In the genomic region with DNA sequence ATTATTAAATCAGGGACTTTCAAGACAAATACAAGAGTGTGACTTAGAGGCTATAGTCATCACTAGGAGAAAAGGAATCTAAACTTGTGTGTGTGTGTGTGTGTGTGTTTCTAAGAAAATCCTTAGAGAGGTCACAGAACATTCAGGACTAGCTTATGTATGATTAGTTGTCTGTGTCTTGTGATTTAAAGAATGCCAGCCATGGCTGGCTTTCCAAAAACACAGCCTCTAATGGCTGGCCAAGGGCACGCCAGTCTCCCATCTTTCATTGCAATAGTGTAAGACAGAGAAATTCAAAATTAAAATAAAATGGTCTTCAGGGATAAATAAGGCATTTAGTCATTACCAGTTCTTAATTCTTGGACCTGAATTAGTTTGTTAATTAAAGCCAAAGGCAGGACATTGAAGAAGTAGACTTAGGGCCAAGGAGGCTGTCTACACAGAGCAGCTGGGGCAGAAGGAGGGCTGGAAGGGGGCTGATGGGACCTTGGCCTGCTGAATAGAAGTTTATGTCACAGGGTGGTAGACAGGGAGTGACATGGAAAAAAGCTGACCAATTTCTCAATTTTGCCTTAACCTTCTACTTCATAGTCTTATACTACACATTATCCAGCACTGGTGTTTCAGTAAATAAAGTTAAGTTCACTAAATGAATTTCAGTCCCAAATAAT, we compare ENCODE assay signal across 27 mouse cellular contexts.
DNase-seq lines count a peak whose midpoint lies in the region; ATAC-seq and TF ChIP-seq lines count a peak whose summit lies in the region.
"Had no signal": no experiment of that assay in that cellular context is flagged by ENCODE, and none has a peak within 500 bp of the region (broad histone marks: within the 10 kb centered on the region; RNA-seq: fewer than 3 reads in every experiment).

No protein-coding gene starts in this region.

- H3K9ac ChIP-seq in intestine, embryonic 14.5 days (ENCODE audit: low read length): no peak overlapping the region
- no peak overlapping the region for H3K9ac ChIP-seq in intestine, postnatal 0 days (ENCODE audit: low read depth, low read length)
- no peak overlapping the region for H3K9ac ChIP-seq in lung, postnatal 0 days (replicated peaks; ENCODE audit: low read depth)
- no peak overlapping the region for H3K9ac ChIP-seq in stomach, embryonic 15.5 days
- H3K9ac ChIP-seq: embryonic facial prominence, embryonic 13.5 days; forebrain, embryonic 12.5 days; forebrain, embryonic 15.5 days; hindbrain, embryonic 12.5 days; hindbrain, embryonic 15.5 days had no signal

- H3K27ac ChIP-seq in intestine, embryonic 14.5 days (ENCODE audit: low read depth): peak overlapping the region; percentile 63
- no peak overlapping the region for H3K27ac ChIP-seq in intestine, postnatal 0 days (ENCODE audit: low read depth, low read length)
- H3K27ac ChIP-seq in lung, postnatal 0 days (ENCODE audit: low read length): no peak overlapping the region
- H3K27ac ChIP-seq in stomach, embryonic 15.5 days: peak overlapping the region; percentile 57; the same call in 1 of the 2 replicates
- H3K27ac ChIP-seq: embryonic facial prominence, embryonic 10.5 days; embryonic facial prominence, embryonic 13.5 days; forebrain, embryonic 12.5 days; forebrain, embryonic 15.5 days; heart, adult 2 months; hindbrain, embryonic 12.5 days; hindbrain, embryonic 15.5 days had no signal

- DNase-seq in intestine, embryonic 14.5 days (ENCODE audit: low spot score): no peak
- DNase-seq in lung, postnatal 0 days (ENCODE audit: low spot score): peak; percentile 52
- no peak for DNase-seq in lung, postnatal 25 days (ENCODE audit: low spot score)
- no peak for DNase-seq in cerebellum, adult 8-10 months
- DNase-seq: adrenal gland, postnatal 10 days; B cell, adult 2 months; cerebellum, adult 11 months; cerebellum, adult 2 months; cerebellum, postnatal 10 days; cerebellum, postnatal 36 days; embryo, embryonic 11 days; gastrocnemius, postnatal 25 days had no signal

- 0 out of 2 replicates have a peak, but pooled peaks have one; percentile 6 for TF ChIP-seq EP300 in lung, postnatal 0 days (IDR thresholded peaks at IDR 0.05)

- TF ChIP-seq CTCF in intestine, postnatal 0 days (IDR thresholded peaks at IDR 0.05; ENCODE audit: low read depth): no peak
- TF ChIP-seq CTCF in lung, postnatal 0 days (IDR thresholded peaks at IDR 0.05): no peak

- no peaks in the 10 kb centered on the region for H3K36me3 ChIP-seq in intestine, embryonic 14.5 days (ENCODE audit: control insufficient read depth, insufficient read depth, low read length)
- no peaks in the 10 kb centered on the region for H3K36me3 ChIP-seq in intestine, postnatal 0 days (ENCODE audit: control insufficient read depth, insufficient read depth)
- no peaks in the 10 kb centered on the region for H3K36me3 ChIP-seq in lung, postnatal 0 days (ENCODE audit: insufficient read depth, low read length)
- H3K36me3 ChIP-seq in stomach, embryonic 15.5 days: no peaks in the 10 kb centered on the region
- H3K36me3 ChIP-seq: embryonic facial prominence, embryonic 10.5 days; embryonic facial prominence, embryonic 13.5 days; forebrain, embryonic 12.5 days; forebrain, embryonic 15.5 days; G1E; hindbrain, embryonic 12.5 days; hindbrain, embryonic 15.5 days had no signal

- H3K27me3 ChIP-seq in intestine, embryonic 14.5 days (replicated peaks; ENCODE audit: control insufficient read depth, insufficient read depth, low read length): no peaks in the 10 kb centered on the region
- H3K27me3 ChIP-seq in intestine, postnatal 0 days (replicated peaks; ENCODE audit: control insufficient read depth, insufficient read depth, low read length): no peaks in the 10 kb centered on the region
- H3K27me3 ChIP-seq in lung, postnatal 0 days (replicated peaks; ENCODE audit: insufficient read depth, low read length): no peaks in the 10 kb centered on the region
- no peaks in the 10 kb centered on the region for H3K27me3 ChIP-seq in stomach, embryonic 15.5 days (replicated peaks)
- H3K27me3 ChIP-seq: CH12.LX; forebrain, embryonic 15.5 days; hindbrain, embryonic 12.5 days; hindbrain, embryonic 15.5 days had no signal

- WGBS in intestine, embryonic 14.5 days: 43% methylated on average over 1 of the region's 1 CpGs
- WGBS in intestine, postnatal 0 days: 85% methylated on average over 1 of the region's 1 CpGs
- 97% methylated on average over 1 of the region's 1 CpGs for WGBS in lung, postnatal 0 days
- WGBS in stomach, embryonic 15.5 days: 74% methylated on average over 1 of the region's 1 CpGs

- no peak overlapping the region for H3K4me3 ChIP-seq in intestine, embryonic 14.5 days (ENCODE audit: low read depth, low read length)
- no peak overlapping the region for H3K4me3 ChIP-seq in intestine, postnatal 0 days (ENCODE audit: low read depth, low read length)
- H3K4me3 ChIP-seq in lung, postnatal 0 days (ENCODE audit: low read depth, low read length): no peak overlapping the region
- no peak overlapping the region for H3K4me3 ChIP-seq in stomach, embryonic 15.5 days (replicated peaks)
- H3K4me3 ChIP-seq: embryonic facial prominence, embryonic 10.5 days; embryonic facial prominence, embryonic 13.5 days; erythroblast, embryonic 14.5 days; forebrain, embryonic 12.5 days; forebrain, embryonic 15.5 days; heart, adult 2 months; hindbrain, embryonic 12.5 days; hindbrain, embryonic 15.5 days had no signal

- H3K4me2 ChIP-seq in intestine, embryonic 14.5 days (ENCODE audit: low read length): no peak overlapping the region
- H3K4me2 ChIP-seq in intestine, postnatal 0 days (replicated peaks; ENCODE audit: low read depth): no peak overlapping the region
- H3K4me2 ChIP-seq in lung, postnatal 0 days (replicated peaks; ENCODE audit: low read depth, low read length): no peak overlapping the region
- no peak overlapping the region for H3K4me2 ChIP-seq in stomach, embryonic 15.5 days
- H3K4me2 ChIP-seq: embryonic facial prominence, embryonic 13.5 days; forebrain, embryonic 12.5 days; forebrain, embryonic 15.5 days; heart, embryonic 11.5 days; hindbrain, embryonic 12.5 days; hindbrain, embryonic 15.5 days had no signal

- H3K9me3 ChIP-seq in intestine, embryonic 14.5 days (ENCODE audit: control insufficient read depth, low read length): no peaks in the 10 kb centered on the region
- H3K9me3 ChIP-seq in intestine, postnatal 0 days (ENCODE audit: control insufficient read depth): no peaks in the 10 kb centered on the region
- no peaks in the 10 kb centered on the region for H3K9me3 ChIP-seq in lung, postnatal 0 days (ENCODE audit: low read length)
- H3K9me3 ChIP-seq in stomach, embryonic 15.5 days: no peaks in the 10 kb centered on the region
- H3K9me3 ChIP-seq: embryonic facial prominence, embryonic 10.5 days; embryonic facial prominence, embryonic 13.5 days; forebrain, embryonic 12.5 days; forebrain, embryonic 15.5 days; hindbrain, embryonic 12.5 days; hindbrain, embryonic 15.5 days had no signal

- 0 out of 2 replicates have a peak, but pooled peaks have one; percentile 22 for ATAC-seq in intestine, embryonic 14.5 days (replicated peaks; ENCODE audit: low FRiP score, low TSS enrichment, low read depth)
- no peak for ATAC-seq in intestine, postnatal 0 days
- ATAC-seq in lung, postnatal 0 days: peak; percentile 26
- peak; percentile 32; the same call in 1 of the 2 replicates for ATAC-seq in stomach, embryonic 15.5 days (ENCODE audit: insufficient read depth, low FRiP score, low read depth)
- no peak for ATAC-seq in megakaryocyte progenitor cell, adult 5-6 weeks (replicated peaks; ENCODE audit: poor library complexity)
- ATAC-seq: forebrain, embryonic 15.5 days; Patski had no signal

- no peaks in the 10 kb centered on the region; the same call in 1 of the 2 replicates for H3K4me1 ChIP-seq in intestine, embryonic 14.5 days (replicated peaks; ENCODE audit: control insufficient read depth, insufficient read depth, low read length)
- H3K4me1 ChIP-seq in intestine, postnatal 0 days (replicated peaks; ENCODE audit: control insufficient read depth, insufficient read depth, low read length): no peaks in the 10 kb centered on the region
- H3K4me1 ChIP-seq in lung, postnatal 0 days (ENCODE audit: insufficient read depth, low read depth, low read length): no peaks in the 10 kb centered on the region
- H3K4me1 ChIP-seq in stomach, embryonic 15.5 days: no peaks in the 10 kb centered on the region
- H3K4me1 ChIP-seq: hindbrain, embryonic 12.5 days had no signal

Comparison
In these comparisons a context has a peak if more than half of its experiments do, and no peak if none do; other contexts are left out.
1. ATAC-seq: peak in intestine, embryonic 14.5 days (single experiment), lung, postnatal 0 days (single experiment) and stomach, embryonic 15.5 days (single experiment); none in intestine, postnatal 0 days (single experiment) and megakaryocyte progenitor cell, adult 5-6 weeks (single experiment).
2. H3K27ac ChIP-seq: peak in intestine, embryonic 14.5 days (single experiment) and stomach, embryonic 15.5 days (single experiment); none in intestine, postnatal 0 days (single experiment) and lung, postnatal 0 days (single experiment).